Mouse (Mus musculus): ENCODE measurements around the gene Fuom. TPM values are rescaled to one million over a fixed set of nuclear protein-coding genes. Genes with fewer than 3 reads are reported as not detected.

The Fuom gene
- polyA plus RNA-seq, 1 experiment, result 22.5 TPM

DNA sequence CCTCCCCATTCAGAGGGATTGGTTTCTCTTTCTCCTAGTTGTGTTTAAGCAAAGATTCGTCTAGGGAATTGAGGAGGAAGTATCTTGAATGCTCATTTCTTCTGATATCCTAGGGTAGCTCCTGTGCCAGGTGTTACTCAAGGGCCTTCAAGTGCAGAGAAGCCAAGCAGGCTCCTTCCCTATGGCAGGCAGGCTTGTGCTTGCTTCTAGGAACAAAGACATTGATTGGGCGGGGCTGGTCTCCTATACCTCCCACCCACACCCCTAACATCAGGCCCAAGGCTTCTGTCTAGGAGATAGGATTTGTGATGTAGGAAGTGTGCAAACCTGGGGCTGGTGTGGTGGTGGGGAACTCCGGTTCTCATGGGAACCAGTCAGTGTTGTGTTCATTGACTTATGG is 24.7 kb upstream of the Fuom start:
- H3K4me1 ChIP-seq (ENCODE audit: control insufficient read depth, insufficient read depth, low read length), result peaks cover 28% of the 10 kb centered on the region

DNA sequence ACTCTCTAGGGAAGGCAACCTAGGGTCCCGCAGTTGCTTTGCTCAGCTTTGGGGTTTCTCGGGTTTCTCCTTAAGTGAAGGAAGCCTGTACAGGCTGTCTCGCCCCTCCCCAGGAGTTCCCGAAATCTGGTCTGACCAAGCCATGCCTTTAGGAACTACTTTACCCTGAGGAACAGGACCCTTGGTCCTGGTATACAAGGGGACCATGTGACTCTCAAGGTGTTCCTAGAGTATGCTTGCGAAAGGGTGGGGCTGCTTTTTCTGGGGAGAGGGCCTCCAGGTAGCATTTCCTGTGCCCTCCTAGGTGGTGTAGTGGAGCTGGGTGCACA is 23.7 kb upstream of the Fuom start:
- Histone ChIP-seq H3K27ac (ENCODE audit: insufficient read depth, low read depth, low read length) (peak overlapping the region; percentile 37), H3K4me3 (ENCODE audit: insufficient read depth, low read length) (peak overlapping the region; percentile 94), H3K4me1 (ENCODE audit: control insufficient read depth, insufficient read depth, low read length) (peaks cover 26% of the 10 kb centered on the region)
- no peak for TF ChIP-seq CTCF (IDR thresholded peaks at IDR 0.05; ENCODE audit: low read depth, low read length)
- TF ChIP-seq POLR2A (IDR thresholded peaks at IDR 0.05; ENCODE audit: borderline replicate concordance, low read depth, low read length), result no peak

More for the DNA sequence above, 24.7 kb upstream of the Fuom start:
- Histone ChIP-seq H3K4me3 (ENCODE audit: insufficient read depth, low read length) (peak overlapping the region; percentile 36), H3K27ac (ENCODE audit: insufficient read depth, low read depth, low read length) (peak overlapping the region; percentile 92)
- TF ChIP-seq POLR2A (IDR thresholded peaks at IDR 0.05; ENCODE audit: borderline replicate concordance, low read depth, low read length), result no peak
- TF ChIP-seq CTCF (IDR thresholded peaks at IDR 0.05; ENCODE audit: low read depth, low read length), result no peak

DNA sequence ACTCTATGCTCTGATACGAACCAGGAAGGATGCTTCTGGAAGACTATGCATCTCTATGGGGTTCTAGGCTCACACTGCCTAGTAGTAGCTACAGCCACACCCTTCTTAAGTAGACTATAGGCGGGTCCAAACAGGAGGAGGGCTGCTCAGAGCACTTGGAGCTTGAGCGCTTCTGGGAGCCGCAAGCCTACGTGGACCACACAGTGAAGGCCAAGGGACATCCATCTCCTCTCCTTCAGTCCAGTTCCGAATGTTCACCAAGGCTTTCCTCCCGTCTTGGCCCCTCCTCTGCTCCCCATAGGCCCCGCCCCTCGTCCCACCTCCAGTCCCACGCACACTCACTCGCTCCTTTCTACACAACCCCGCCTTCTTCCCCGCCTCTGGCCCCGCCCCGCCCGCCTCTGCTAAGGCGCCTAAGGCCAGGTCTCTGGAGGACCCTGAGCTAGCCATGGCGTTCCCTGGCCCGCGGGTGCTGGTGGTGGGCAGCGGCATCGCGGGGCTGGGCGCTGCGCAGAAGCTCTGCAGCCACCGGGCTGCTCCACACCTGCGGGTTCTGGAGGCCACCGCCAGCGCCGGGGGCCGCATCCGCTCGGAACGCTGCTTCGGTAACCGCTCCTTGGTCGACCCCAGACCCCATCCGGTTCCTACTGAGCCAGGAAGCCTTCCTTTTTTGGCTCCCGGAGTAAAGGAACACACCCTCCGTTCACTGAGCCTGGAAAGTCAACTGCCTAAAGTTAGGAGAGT is 23.2 kb upstream of the Fuom start:
- peak overlapping the region; percentile 94 for H3K4me3 ChIP-seq (ENCODE audit: insufficient read depth, low read length)
- peak overlapping the region; percentile 37 for H3K27ac ChIP-seq (ENCODE audit: insufficient read depth, low read depth, low read length)
- TF ChIP-seq POLR2A (IDR thresholded peaks at IDR 0.05; ENCODE audit: borderline replicate concordance, low read depth, low read length), result no peak
- no peak for TF ChIP-seq CTCF (IDR thresholded peaks at IDR 0.05; ENCODE audit: low read depth, low read length)
- peaks cover 26% of the 10 kb centered on the region for H3K4me1 ChIP-seq (ENCODE audit: control insufficient read depth, insufficient read depth, low read length)

DNA sequence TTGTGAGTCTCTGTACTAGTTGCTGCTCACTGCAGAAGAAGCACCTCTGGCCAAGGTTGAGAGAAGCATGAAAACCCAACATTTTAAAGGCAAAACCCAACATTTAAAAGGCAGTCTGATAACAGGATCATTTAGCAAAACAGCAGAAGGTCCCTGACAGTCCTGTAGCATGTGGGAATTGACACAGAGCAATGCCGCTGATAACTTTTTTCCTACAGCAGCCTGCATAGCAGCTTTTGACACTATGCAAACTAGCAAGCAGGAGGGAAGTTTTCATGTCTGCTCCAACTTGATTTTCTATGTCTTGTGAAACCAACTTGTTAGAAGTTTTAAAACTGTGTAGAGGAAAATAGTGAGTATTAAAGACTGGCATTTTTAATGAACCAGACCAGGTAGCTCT is 22.1 kb upstream of the Fuom start:
- Histone ChIP-seq H3K4me1 (ENCODE audit: control insufficient read depth, insufficient read depth, low read length) (peaks cover 26% of the 10 kb centered on the region), H3K27ac (ENCODE audit: insufficient read depth, low read depth, low read length) (no peak overlapping the region), H3K4me3 (ENCODE audit: insufficient read depth, low read length) (no peak overlapping the region)
- no peak for TF ChIP-seq POLR2A (IDR thresholded peaks at IDR 0.05; ENCODE audit: borderline replicate concordance, low read depth, low read length)
- TF ChIP-seq CTCF (IDR thresholded peaks at IDR 0.05; ENCODE audit: low read depth, low read length), result no peak

DNA sequence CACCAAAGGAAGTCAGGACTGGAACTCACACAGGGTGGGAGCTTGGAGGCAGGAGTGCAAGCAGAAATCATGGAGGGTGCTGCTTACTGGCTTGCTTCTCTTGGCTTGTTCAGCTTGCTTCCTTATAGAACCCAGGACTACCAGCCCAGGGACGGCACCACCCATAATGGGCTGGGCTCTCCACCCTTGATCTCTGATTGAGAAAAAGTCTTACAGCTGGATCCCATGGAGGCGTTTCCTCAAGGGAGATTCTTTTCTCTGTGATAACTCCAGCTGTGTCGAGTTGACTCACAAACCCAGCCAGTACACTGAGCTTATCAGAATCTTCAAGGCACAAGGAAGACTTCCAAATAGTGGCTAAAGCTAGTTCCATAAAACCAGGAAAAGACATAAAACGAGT is 20.5 kb upstream of the Fuom start:
- H3K27ac ChIP-seq (ENCODE audit: insufficient read depth, low read depth, low read length), result no peak overlapping the region
- peaks cover 15% of the 10 kb centered on the region for H3K4me1 ChIP-seq (ENCODE audit: control insufficient read depth, insufficient read depth, low read length)
- no peak for TF ChIP-seq CTCF (IDR thresholded peaks at IDR 0.05; ENCODE audit: low read depth, low read length)
- TF ChIP-seq POLR2A (IDR thresholded peaks at IDR 0.05; ENCODE audit: borderline replicate concordance, low read depth, low read length), result no peak
- H3K4me3 ChIP-seq (ENCODE audit: insufficient read depth, low read length), result no peak overlapping the region

DNA sequence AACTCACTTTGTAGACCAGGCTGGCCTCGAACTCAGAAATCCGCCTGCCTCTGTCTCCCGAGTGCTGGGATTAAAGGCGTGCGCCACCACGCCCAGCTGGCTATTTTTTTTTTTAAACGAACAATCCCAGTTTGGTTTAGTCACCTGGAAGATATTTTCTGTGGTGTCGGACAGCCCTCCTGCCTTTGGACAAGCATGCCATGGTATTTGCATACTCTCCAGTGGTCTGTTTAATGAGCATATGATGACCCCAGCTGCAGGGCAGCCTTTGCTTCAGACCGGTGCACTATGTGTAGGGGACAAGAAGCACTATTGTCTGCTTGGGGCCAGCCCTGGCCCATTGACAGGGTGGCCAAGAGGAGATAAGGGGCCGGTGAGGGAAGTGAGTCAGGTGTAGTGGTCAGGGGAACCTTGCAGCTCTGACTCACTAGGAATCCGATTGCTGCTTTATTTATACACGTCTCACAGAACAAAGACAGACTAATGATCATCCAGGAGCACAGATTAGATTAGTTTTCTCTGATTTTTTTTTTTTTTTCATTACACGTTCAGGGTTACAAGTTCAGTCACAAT is 19.2 kb upstream of the Fuom start:
- no peak overlapping the region for H3K27ac ChIP-seq (ENCODE audit: insufficient read depth, low read depth, low read length)
- H3K4me3 ChIP-seq (ENCODE audit: insufficient read depth, low read length), result no peak overlapping the region
- H3K4me1 ChIP-seq (ENCODE audit: control insufficient read depth, insufficient read depth, low read length), result peaks cover 9% of the 10 kb centered on the region
- TF ChIP-seq POLR2A (IDR thresholded peaks at IDR 0.05; ENCODE audit: borderline replicate concordance, low read depth, low read length), result no peak
- TF ChIP-seq CTCF (IDR thresholded peaks at IDR 0.05; ENCODE audit: low read depth, low read length), result no peak

DNA sequence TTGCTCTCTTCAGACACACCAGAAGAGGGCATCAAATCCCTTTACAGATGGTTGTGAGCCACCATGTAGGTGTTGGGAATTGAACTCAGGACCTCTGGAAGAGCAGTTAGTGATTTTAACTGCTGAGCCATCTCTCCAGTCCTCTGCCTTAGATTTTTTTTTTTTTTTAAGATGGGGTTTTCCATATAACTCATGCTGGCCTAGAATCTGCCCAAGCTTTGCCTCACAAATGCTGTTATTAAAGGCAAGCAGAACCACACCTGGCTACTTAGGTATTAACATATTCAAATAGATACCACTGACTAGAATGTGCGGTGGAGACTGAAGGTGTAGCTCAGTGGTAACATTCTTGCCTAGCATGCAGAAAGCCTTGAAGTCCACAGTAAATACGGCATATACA is 18.2 kb upstream of the Fuom start:
- Histone ChIP-seq H3K4me3 (ENCODE audit: insufficient read depth, low read length) (no peak overlapping the region), H3K4me1 (ENCODE audit: control insufficient read depth, insufficient read depth, low read length) (peaks cover 9% of the 10 kb centered on the region), H3K27ac (ENCODE audit: insufficient read depth, low read depth, low read length) (no peak overlapping the region)
- TF ChIP-seq POLR2A (IDR thresholded peaks at IDR 0.05; ENCODE audit: borderline replicate concordance, low read depth, low read length) (no peak), CTCF (IDR thresholded peaks at IDR 0.05; ENCODE audit: low read depth, low read length) (no peak)

DNA sequence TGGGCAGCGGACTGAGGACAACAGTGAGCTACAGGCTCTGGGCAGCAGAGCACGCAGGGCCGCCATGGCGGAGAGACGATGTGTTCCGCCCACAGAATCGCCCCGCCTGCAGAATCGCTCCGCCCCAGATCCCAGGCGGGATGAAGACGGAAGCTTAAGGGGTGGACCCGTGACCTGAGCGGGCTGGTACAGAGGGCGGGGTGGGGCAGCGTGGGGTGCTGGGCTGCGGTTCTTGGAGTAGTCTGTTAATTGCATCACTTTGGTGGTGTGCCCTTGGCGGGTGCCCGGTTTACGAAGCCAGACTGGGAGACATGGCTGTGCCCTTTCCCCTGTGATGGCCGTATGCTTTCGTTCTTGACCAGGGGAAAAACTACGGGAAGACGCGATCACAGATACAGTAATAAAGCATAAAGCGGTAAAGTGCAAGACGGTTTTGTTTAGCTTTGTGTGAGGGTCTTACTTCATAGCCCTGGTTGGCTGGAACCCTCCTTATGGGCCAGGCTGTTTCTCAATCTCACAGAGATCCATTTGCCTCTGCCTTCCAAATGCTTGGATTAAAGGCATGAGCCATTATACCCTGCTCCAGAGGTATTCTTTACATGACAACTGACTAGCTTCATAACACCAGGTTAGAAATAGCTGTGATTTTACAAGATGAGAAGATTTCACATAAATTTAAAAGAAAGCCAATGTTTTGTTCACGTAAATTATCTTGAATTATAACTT is 14.3 kb upstream of the Fuom start, which contains the start of gene Echs1:
Gene Echs1 (minus strand): TSS at position 148 of the 726 bp plus-strand sequence.
- Histone ChIP-seq H3K4me3 (ENCODE audit: insufficient read depth, low read length) (peak within 1 kb of the TSS; percentile 79), H3K27ac (ENCODE audit: insufficient read depth, low read depth, low read length) (peak within 1 kb of the TSS; percentile 73), H3K4me1 (ENCODE audit: control insufficient read depth, insufficient read depth, low read length) (peaks cover 24% of the 10 kb centered on the region)
- no peak for TF ChIP-seq CTCF (IDR thresholded peaks at IDR 0.05; ENCODE audit: low read depth, low read length)
- no peak for TF ChIP-seq POLR2A (IDR thresholded peaks at IDR 0.05; ENCODE audit: borderline replicate concordance, low read depth, low read length)

DNA sequence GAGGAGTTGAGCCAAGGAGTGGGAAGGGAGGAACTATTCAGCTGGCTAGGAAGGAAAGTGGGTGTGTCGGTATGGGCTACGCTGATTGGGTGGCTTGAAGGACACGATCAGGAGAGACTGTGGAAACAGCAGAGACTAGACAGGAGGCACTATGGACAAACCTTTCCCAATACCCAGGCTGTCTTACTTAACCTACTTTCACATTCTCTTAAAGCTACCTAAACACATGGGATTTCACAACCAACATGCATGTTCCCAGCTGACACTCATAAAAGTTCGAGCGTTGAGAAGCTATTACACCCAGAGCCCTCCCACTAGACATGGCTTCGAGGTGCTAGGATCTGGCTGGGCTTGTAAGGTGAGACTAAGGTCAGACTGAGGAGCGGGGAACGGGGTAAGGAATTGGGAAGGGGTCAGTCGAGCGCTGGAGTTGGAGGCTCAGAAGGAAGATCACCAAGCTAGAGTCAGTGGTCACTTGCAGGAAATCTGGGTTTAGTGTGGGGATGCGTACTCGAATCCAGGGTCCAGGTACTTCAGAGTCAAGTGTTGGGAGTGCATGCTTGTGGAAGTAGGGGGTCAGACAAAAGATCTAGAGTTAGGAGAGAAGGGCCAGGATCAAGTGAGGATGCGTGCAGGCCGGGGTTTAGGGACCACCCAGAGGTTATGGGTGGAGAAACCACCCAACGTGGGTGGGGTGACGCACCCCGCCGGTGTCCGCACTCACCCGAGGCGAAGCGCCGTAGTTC is 13.5 kb upstream of the Fuom start, which contains the start of gene Paox:
Gene Paox (plus strand): TSS at position 217 of the 746 bp plus-strand sequence.
- no peak for TF ChIP-seq CTCF (IDR thresholded peaks at IDR 0.05; ENCODE audit: low read depth, low read length)
- no peak for TF ChIP-seq POLR2A (IDR thresholded peaks at IDR 0.05; ENCODE audit: borderline replicate concordance, low read depth, low read length)
- peak within 1 kb of the TSS; percentile 79 for H3K4me3 ChIP-seq (ENCODE audit: insufficient read depth, low read length)
- H3K4me1 ChIP-seq (ENCODE audit: control insufficient read depth, insufficient read depth, low read length), result peaks cover 24% of the 10 kb centered on the region
- peak within 1 kb of the TSS; percentile 73 for H3K27ac ChIP-seq (ENCODE audit: insufficient read depth, low read depth, low read length)
